Mouse (Mus musculus): ENCODE data around the gene Gm21312.

DNA sequence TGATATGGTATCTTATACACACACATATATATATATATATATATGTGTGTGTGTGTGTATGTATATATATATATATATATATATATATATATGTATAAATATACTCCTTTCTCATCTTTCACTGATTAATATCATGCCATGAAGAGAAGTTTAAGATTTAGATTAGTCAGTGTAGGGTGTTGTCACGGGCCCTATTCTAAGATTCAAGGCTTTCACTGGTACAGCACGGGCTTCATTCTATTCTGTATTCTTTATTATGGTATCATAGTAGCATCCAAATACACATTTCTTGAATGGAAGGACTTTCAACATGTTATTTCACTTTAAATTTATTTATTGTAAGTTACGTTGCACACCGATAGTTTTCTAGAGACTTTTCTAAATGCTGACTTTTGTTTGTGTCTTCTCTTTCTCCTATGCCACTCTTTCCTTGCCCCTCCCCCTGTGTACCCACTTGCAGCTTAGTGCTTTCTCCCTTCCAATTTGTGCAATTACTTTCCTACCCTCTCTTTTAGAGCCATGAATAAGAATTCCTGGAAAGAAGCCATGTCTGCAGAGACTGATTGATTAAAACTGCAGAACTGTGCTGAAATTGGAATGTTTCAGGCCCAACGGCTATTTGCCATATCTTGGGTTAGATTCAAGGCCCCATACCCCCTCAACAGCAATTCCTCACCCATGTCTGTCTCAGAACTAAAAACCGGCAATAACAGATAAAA lies 43.6 kb downstream of the Gm21312 start:
- TF ChIP-seq CTCF (IDR thresholded peaks at IDR 0.05; ENCODE audit: low read depth, low read length), result no peak
- no peak for TF ChIP-seq POLR2A (IDR thresholded peaks at IDR 0.05; ENCODE audit: insufficient read depth, low read length)
